Mouse (Mus musculus) MEL (cell line): ENCODE results near the gene Dusp12. TPM values are rescaled to one million over a fixed set of nuclear protein-coding genes. Genes with fewer than 3 reads are reported as not detected.

Source experiments
- DNase-seq: peaks from one replicate; pipeline ENCODE4 v3.0.0; 2011; ENCODE audit warnings: low read depth, low spot score
- H3K27ac ChIP-seq: 2 replicates; pipeline ENCODE4 v1.5.1; 2012; ENCODE audit warnings: low read depth, mild to moderate bottlenecking, control low read depth, low read length, moderate library complexity; ENCODE audit not compliant: control insufficient read depth
- H3K27me3 ChIP-seq, 2 experiments: fragments of 150-350 bp in 1 of 2; sonication (generic) in 1 of 2; 2 replicates each; pipeline ENCODE4 v1.6.1; 2012; ENCODE audit warnings: low read length in 2 of 2, mild to moderate bottlenecking in 2 of 2, improper control_type of control experiment in 1 of 2, moderate library complexity in 1 of 2; ENCODE audit not compliant: insufficient read depth in 2 of 2, control insufficient read depth in 1 of 2
- H3K36me3 ChIP-seq, 2 experiments: 2 replicates each; pipeline ENCODE4 v1.6.1; 2012 to 2014; ENCODE audit warnings: low read length in 2 of 2, improper control_type of control experiment in 1 of 2, inconsistent platforms in 1 of 2, mild to moderate bottlenecking in 1 of 2; ENCODE audit not compliant: insufficient read depth in 2 of 2, control insufficient read depth in 1 of 2
- H3K4me1 ChIP-seq, 2 experiments: fragments of 150-350 bp in 1 of 2; sonication (generic) in 1 of 2; 2 replicates each; pipeline ENCODE4 v1.6.1; 2012; ENCODE audit warnings: low read length in 2 of 2, improper control_type of control experiment in 1 of 2, mild to moderate bottlenecking in 1 of 2; ENCODE audit not compliant: insufficient read depth in 2 of 2, control insufficient read depth in 1 of 2
- H3K4me3 ChIP-seq, 2 experiments: fragments of 150-350 bp in 1 of 2; sonication (generic) in 1 of 2; 2 replicates each; pipeline ENCODE4 v1.5.1; 2012; ENCODE audit warnings: low read depth in 2 of 2, low read length in 2 of 2, mild to moderate bottlenecking in 2 of 2, moderate library complexity in 2 of 2, control low read depth in 1 of 2, improper control_type of control experiment in 1 of 2; ENCODE audit not compliant: control insufficient read depth in 1 of 2, insufficient read depth in 1 of 2
- H3K79me2 ChIP-seq: 2 replicates; pipeline ENCODE4 v1.6.1; 2012; ENCODE audit warnings: mild to moderate bottlenecking, low read length, moderate library complexity; ENCODE audit not compliant: control insufficient read depth, poor library complexity, insufficient read depth
- H3K9ac ChIP-seq: 2 replicates; pipeline ENCODE4 v1.6.1; 2012; ENCODE audit warnings: low read depth, mild to moderate bottlenecking, control low read depth, low read length, moderate library complexity; ENCODE audit not compliant: control insufficient read depth, poor library complexity, severe bottlenecking
- H3K9me3 ChIP-seq: fragments of 150-350 bp; sonication (generic); replicated peaks from 2 replicates; pipeline ENCODE4 v1.6.1; 2012; ENCODE audit warnings: mild to moderate bottlenecking, low read length, improper control_type of control experiment, moderate library complexity; ENCODE audit not compliant: insufficient read depth
- BHLHE40 ChIP-seq: IDR thresholded peaks from 2 replicates; pipeline ENCODE4 v1.6.1; 2012; ENCODE audit warnings: low read depth, mild to moderate bottlenecking, inconsistent platforms, low read length, improper control_type of control experiment, borderline replicate concordance
- CHD1 ChIP-seq: IDR thresholded peaks from 2 replicates; pipeline ENCODE4 v1.6.1; 2012; ENCODE audit warnings: low read depth, mild to moderate bottlenecking, inconsistent platforms, low read length, improper control_type of control experiment
- CTCF ChIP-seq, 3 experiments: IDR thresholded peaks in 2 of 3; conservative IDR thresholded peaks in 1 of 3; 2 replicates each; pipeline ENCODE4 v1.5.1; 2011 to 2012; ENCODE audit warnings: low read length in 3 of 3, low read depth in 2 of 3, mild to moderate bottlenecking in 2 of 3, improper control_type of control experiment in 1 of 3, inconsistent platforms in 1 of 3, mixed read lengths in 1 of 3, moderate library complexity in 1 of 3; ENCODE audit not compliant: control insufficient read depth in 1 of 3, insufficient read depth in 1 of 3, poor library complexity in 1 of 3, severe bottlenecking in 1 of 3
- E2F4 ChIP-seq: IDR thresholded peaks from 2 replicates; pipeline ENCODE4 v1.6.1; 2011; ENCODE audit warnings: low read depth, low read length, improper control_type of control experiment, borderline replicate concordance
- ELF1 ChIP-seq: IDR thresholded peaks from 2 replicates; pipeline ENCODE4 v1.6.1; 2014; ENCODE audit warnings: low read depth, mild to moderate bottlenecking, inconsistent platforms, low read length, improper control_type of control experiment, moderate library complexity
- EP300 ChIP-seq, 2 experiments: IDR thresholded peaks; 2 replicates each; pipeline ENCODE4 v1.6.1; 2011; ENCODE audit warnings: improper control_type of control experiment in 2 of 2, low read length in 2 of 2, low read depth in 1 of 2, mild to moderate bottlenecking in 1 of 2
- ETS1 ChIP-seq: IDR thresholded peaks from 2 replicates; pipeline ENCODE4 v1.6.1; 2012; ENCODE audit warnings: low read depth, mild to moderate bottlenecking, inconsistent platforms, low read length, improper control_type of control experiment, moderate library complexity
- GATA1 ChIP-seq: IDR thresholded peaks from 2 replicates; pipeline ENCODE4 v1.6.1; 2011; ENCODE audit warnings: low read depth, low read length, improper control_type of control experiment
- MAX ChIP-seq: IDR thresholded peaks from 2 replicates; pipeline ENCODE4 v1.6.1; 2011; ENCODE audit warnings: low read length, improper control_type of control experiment
- MAZ ChIP-seq: IDR thresholded peaks from 2 replicates; pipeline ENCODE4 v1.6.1; 2012; ENCODE audit warnings: low read depth, mild to moderate bottlenecking, inconsistent platforms, low read length, improper control_type of control experiment
- MEF2A ChIP-seq: IDR thresholded peaks from 2 replicates; pipeline ENCODE4 v1.6.1; 2014; ENCODE audit warnings: low read depth, mild to moderate bottlenecking, inconsistent platforms, low read length, improper control_type of control experiment; ENCODE audit not compliant: poor library complexity, insufficient replicate concordance, severe bottlenecking; ENCODE audit errors: extremely low read depth
- MYB ChIP-seq: IDR thresholded peaks from 2 replicates; pipeline ENCODE4 v1.6.1; 2011; ENCODE audit warnings: mild to moderate bottlenecking, low read depth, low read length, improper control_type of control experiment
- MYC ChIP-seq: IDR thresholded peaks from 2 replicates; pipeline ENCODE4 v1.6.1; 2011; ENCODE audit warnings: low read depth, mild to moderate bottlenecking, low read length, improper control_type of control experiment, moderate library complexity
- NELFE ChIP-seq: IDR thresholded peaks from 2 replicates; pipeline ENCODE4 v1.6.1; 2011; ENCODE audit warnings: low read depth, low read length, improper control_type of control experiment
- NRF1 ChIP-seq: IDR thresholded peaks from 2 replicates; pipeline ENCODE4 v1.6.1; 2014; ENCODE audit warnings: low read depth, mild to moderate bottlenecking, inconsistent platforms, low read length, improper control_type of control experiment, moderate library complexity; ENCODE audit not compliant: poor library complexity, insufficient read depth, severe bottlenecking
- POLR2A ChIP-seq, 2 experiments: IDR thresholded peaks; 2 replicates each; pipeline ENCODE4 v1.6.1; 2011 to 2012; ENCODE audit warnings: low read length in 2 of 2, mild to moderate bottlenecking in 2 of 2, control low read depth in 1 of 2, improper control_type of control experiment in 1 of 2, low read depth in 1 of 2, moderate library complexity in 1 of 2; ENCODE audit not compliant: control insufficient read depth in 1 of 2, insufficient read depth in 1 of 2, poor library complexity in 1 of 2
- POLR2AphosphoS2 ChIP-seq: IDR thresholded peaks from 2 replicates; pipeline ENCODE4 v1.6.1; 2011; ENCODE audit warnings: low read length, improper control_type of control experiment
- RAD21 ChIP-seq: IDR thresholded peaks from 2 replicates; pipeline ENCODE4 v1.6.1; 2011; ENCODE audit warnings: mild to moderate bottlenecking, low read depth, low read length, improper control_type of control experiment
- RCOR1 ChIP-seq: IDR thresholded peaks from 2 replicates; pipeline ENCODE4 v1.6.1; 2012; ENCODE audit warnings: low read depth, mild to moderate bottlenecking, inconsistent platforms, low read length, improper control_type of control experiment
- SIN3A ChIP-seq: IDR thresholded peaks from 2 replicates; pipeline ENCODE4 v1.6.1; 2012; ENCODE audit warnings: low read length, improper control_type of control experiment, inconsistent platforms
- SMC3 ChIP-seq: IDR thresholded peaks from 2 replicates; pipeline ENCODE4 v1.6.1; 2011; ENCODE audit warnings: low read depth, low read length, improper control_type of control experiment
- TBP ChIP-seq: IDR thresholded peaks from 2 replicates; pipeline ENCODE4 v1.8.0; 2011; ENCODE audit warnings: low read depth, low read length, improper control_type of control experiment
- TCF12 ChIP-seq: IDR thresholded peaks from 2 replicates; pipeline ENCODE4 v1.6.1; 2014; ENCODE audit warnings: low read depth, mild to moderate bottlenecking, inconsistent platforms, low read length, improper control_type of control experiment, moderate library complexity
- ZC3H11A ChIP-seq: IDR thresholded peaks from 2 replicates; pipeline ENCODE4 v1.6.1; 2012; ENCODE audit warnings: low read depth, mild to moderate bottlenecking, inconsistent platforms, low read length, improper control_type of control experiment
- ZMIZ1 ChIP-seq: IDR thresholded peaks from 2 replicates; pipeline ENCODE4 v1.6.1; 2012; ENCODE audit warnings: low read depth, mild to moderate bottlenecking, inconsistent platforms, low read length, improper control_type of control experiment, moderate library complexity
- ZNF384 ChIP-seq: IDR thresholded peaks from 2 replicates; pipeline ENCODE4 v1.6.1; 2012; ENCODE audit warnings: low read depth, mild to moderate bottlenecking, inconsistent platforms, low read length, improper control_type of control experiment
- polyA plus RNA-seq, 2 experiments: library from polyadenylated mRNA; stranded (reverse) in 1 of 2; unstranded in 1 of 2; fragments of >175 nt in 1 of 2; fragments of >200 nt in 1 of 2; gene quantifications; 2 replicates each; pipeline versions ENCODE4 v1.2.1 to v1.2.4; 2012; ENCODE audit warnings: low replicate concordance in 2 of 2, low read depth in 1 of 2; ENCODE audit not compliant: insufficient read length in 2 of 2, insufficient read depth in 1 of 2, missing spikeins in 1 of 2
- total RNA-seq: library from RNA; depleted of rRNA; stranded (reverse); fragments of 300-350 nt; gene quantifications from 2 replicates; pipeline ENCODE4 v1.2.3, GENCODE M21; 2012

Dusp12 gene
- total and polyA plus RNA-seq, 3 experiments: 33.8 to 50.0 TPM; not detected in 1

DNA sequence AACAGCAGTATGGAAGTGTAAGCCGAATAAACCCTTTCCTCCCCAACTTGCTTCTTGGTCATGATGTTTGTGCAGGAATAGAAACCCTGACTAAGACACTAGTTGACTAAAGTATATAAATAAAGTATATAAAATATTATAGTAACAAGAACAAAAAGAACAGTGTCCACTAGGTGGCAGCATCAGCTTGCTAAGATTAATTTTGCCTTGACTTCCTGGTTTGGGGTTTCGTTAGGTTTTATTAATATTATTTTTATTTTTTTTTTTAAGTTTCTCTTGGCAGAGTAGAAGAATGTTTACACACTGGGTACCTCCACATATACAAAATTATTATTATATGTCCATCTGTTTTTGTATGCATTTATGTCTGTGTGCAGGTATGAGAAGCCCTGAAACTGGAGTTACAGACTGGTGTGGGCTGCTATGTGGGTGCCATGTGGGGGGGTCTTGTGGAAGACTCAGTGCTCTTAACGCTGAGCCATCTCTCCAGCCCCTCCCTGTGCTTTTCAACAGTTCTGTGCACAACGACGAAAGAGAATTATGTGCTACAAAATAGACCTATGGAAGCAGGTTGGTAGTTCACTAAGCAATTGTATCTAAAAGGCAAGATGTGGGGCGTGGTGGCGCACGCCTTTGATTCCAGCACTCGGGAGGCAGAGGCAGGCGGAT lies 15.6 kb upstream of the Dusp12 start:
- H3K4me1 ChIP-seq: peaks cover 15 to 21% of the 10 kb centered on the region in 2 experiments
- DNase-seq: peak; percentile 88
- H3K9ac ChIP-seq: peak overlapping the region; percentile 49

DNA sequence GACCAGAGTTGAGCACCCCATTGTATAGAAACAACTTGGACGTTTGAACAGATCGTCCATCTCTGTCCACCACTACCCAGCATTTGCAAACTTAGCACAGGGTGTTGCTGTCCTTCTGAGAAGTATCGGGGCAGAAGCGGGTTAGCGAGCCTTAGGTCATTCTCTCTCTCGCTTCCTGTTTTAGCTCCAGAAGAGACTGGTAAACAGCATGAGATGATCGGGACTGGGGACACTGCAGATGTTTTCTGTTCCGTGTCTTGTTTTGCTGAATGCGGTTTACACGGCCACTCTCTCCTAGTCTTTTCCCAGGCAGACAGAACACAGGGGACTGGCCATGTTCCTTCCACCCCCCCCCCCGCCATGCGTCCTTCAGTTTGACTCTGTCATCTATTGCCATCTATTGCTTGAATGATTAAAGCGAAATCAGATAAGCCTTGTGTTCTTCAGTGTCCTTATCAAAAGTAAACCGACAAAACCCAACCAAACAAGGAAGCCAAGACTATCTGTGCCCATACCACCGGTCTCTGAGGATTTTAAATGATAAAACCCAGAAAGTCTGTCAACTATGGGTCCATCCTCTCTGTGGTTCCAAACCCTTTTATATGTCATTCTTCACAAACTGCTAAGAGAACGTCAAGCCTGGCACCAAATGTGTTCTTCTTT lies 13.2 kb upstream of the Dusp12 start:
- Histone ChIP-seq H3K27me3 (no peaks in the 10 kb centered on the region), H3K27ac (no peak overlapping the region), H3K79me2 (no peaks in the 10 kb centered on the region), H3K36me3 (peaks cover 0 to 13% of the 10 kb centered on the region in 2 experiments; a peak in 2 of 4 replicates), H3K4me1 (peaks cover 15 to 21% of the 10 kb centered on the region in 2 experiments), H3K9me3 (no peaks in the 10 kb centered on the region), H3K9ac (peak overlapping the region; percentile 39), H3K4me3 (peak overlapping the region; percentile 53 to 72)
- peak; percentile 62 for DNase-seq
- TF ChIP-seq NELFE: no peak; the same call in 1 of the 2 replicates
- TF ChIP-seq SIN3A: 0 out of 2 replicates have a peak, but pooled peaks have one; percentile 19
- TF ChIP-seq EP300 (IDR thresholded peaks at IDR 0.05; ENCODE audit: low read depth in 1 of 2, low read length in 2 of 2): peak in 1 of 2 experiments; percentile 69; a peak in 2 of 4 replicates
- TF ChIP-seq POLR2A (IDR thresholded peaks at IDR 0.05; ENCODE audit: control insufficient read depth in 1 of 2, insufficient read depth in 1 of 2, low read depth in 1 of 2, low read length in 2 of 2, poor library complexity in 1 of 2): no peak
- no peak for TF ChIP-seq ZMIZ1
- 0 out of 2 replicates have a peak, but pooled peaks have one; percentile 19 for TF ChIP-seq RCOR1
- no peak for TF ChIP-seq MAX
- 0 out of 2 replicates have a peak, but pooled peaks have one; percentile 37 for TF ChIP-seq MYB
- TF ChIP-seq MAZ: no peak
- no peak for TF ChIP-seq BHLHE40
- peak; percentile 51; the same call in 1 of the 2 replicates for TF ChIP-seq TCF12
- TF ChIP-seq GATA1: peak; percentile 78
- no peak for TF ChIP-seq ZNF384
- TF ChIP-seq ELF1: 0 out of 2 replicates have a peak, but pooled peaks have one; percentile 19
- TF ChIP-seq ZC3H11A: no peak
- no peak for TF ChIP-seq NRF1

More for the DNA sequence above, 15.6 kb upstream of the Dusp12 start:
- no peaks in the 10 kb centered on the region for H3K9me3 ChIP-seq
- H3K27me3 ChIP-seq: no peaks in the 10 kb centered on the region
- peaks cover 0 to 10% of the 10 kb centered on the region in 2 experiments; a peak in 2 of 4 replicates for H3K36me3 ChIP-seq
- peak overlapping the region; percentile 18 for H3K27ac ChIP-seq
- H3K4me3 ChIP-seq: peak overlapping the region; percentile 38 to 52
- no peaks in the 10 kb centered on the region for H3K79me2 ChIP-seq
- TF ChIP-seq E2F4 (no peak), MYC (peak; percentile 54; the same call in 1 of the 2 replicates), RAD21 (peak; percentile 91), ELF1 (peak; percentile 92), CTCF (IDR thresholded peaks at IDR 0.05 in 2 of 3, conservative IDR thresholded peaks at IDR 0.05 in 1 of 3; ENCODE audit: control insufficient read depth in 1 of 3, insufficient read depth in 1 of 3, low read depth in 2 of 3, low read length in 3 of 3, poor library complexity in 1 of 3, severe bottlenecking in 1 of 3) (peak in 2 of 3 experiments; percentile 49 to 64; a peak in 5 of 6 replicates), SMC3 (peak; percentile 70), CHD1 (no peak), SIN3A (peak; percentile 68), MYB (no peak), MEF2A (no peak), ETS1 (peak; percentile 21; the same call in 1 of the 2 replicates), POLR2AphosphoS2 (no peak), ZC3H11A (peak; percentile 84), TBP (0 out of 2 replicates have a peak, but pooled peaks have one; percentile 1), NELFE (no peak), ZNF384 (peak; percentile 88), TCF12 (0 out of 2 replicates have a peak, but pooled peaks have one; percentile 14)
